Mouse (Mus musculus): Measurements from ENCODE around the gene Phgdh. TPM values are rescaled to one million over a fixed set of nuclear protein-coding genes. Genes with fewer than 3 reads are reported as not detected.

Gene Phgdh
- polyA plus RNA-seq, 1 experiment: 445 TPM

- no peak for DNase-seq (ENCODE audit: low read depth)
Observed at GRCm38 (mm10) chr3:98348106-98348505, 8.3 kb upstream of the Phgdh start.

- DNase-seq (ENCODE audit: low read depth): no peak
Observed at GRCm38 (mm10) chr3:98343235-98343634, 3.4 kb upstream of the Phgdh start.

GRCm38 (mm10) chr3:98340818-98341594, 1.2 kb upstream of the Phgdh start:
- no peak for DNase-seq (ENCODE audit: low read depth)

- DNase-seq (ENCODE audit: low read depth): no peak
Observed at GRCm38 (mm10) chr3:98339097-98339705, 589 bp downstream of the Phgdh start.

GRCm38 (mm10) chr3:98338584-98339041, 1.2 kb downstream of the Phgdh start:
- peak; percentile 55 for DNase-seq (ENCODE audit: low read depth)

- peak; percentile 82 for DNase-seq (ENCODE audit: low read depth)
Observed at GRCm38 (mm10) chr3:98336661-98337654, 2.8 kb downstream of the Phgdh start.

- DNase-seq (ENCODE audit: low read depth): no peak
Observed at GRCm38 (mm10) chr3:98335886-98336285, 3.9 kb downstream of the Phgdh start.

GRCm38 (mm10) chr3:98335331-98335730, 4.5 kb downstream of the Phgdh start:
- DNase-seq (ENCODE audit: low read depth): no peak

GRCm38 (mm10) chr3:98334010-98334409, 5.8 kb downstream of the Phgdh start:
- DNase-seq (ENCODE audit: low read depth): no peak

GRCm38 (mm10) chr3:98324235-98324634, 15.6 kb downstream of the Phgdh start:
- DNase-seq (ENCODE audit: low read depth): no peak

- no peak for DNase-seq (ENCODE audit: low read depth)
Observed at GRCm38 (mm10) chr3:98322209-98322608, 17.6 kb downstream of the Phgdh start.

- DNase-seq (ENCODE audit: low read depth): no peak
Observed at GRCm38 (mm10) chr3:98319190-98319589, 20.6 kb downstream of the Phgdh start.

- DNase-seq (ENCODE audit: low read depth): no peak
Observed at GRCm38 (mm10) chr3:98317143-98317542, 22.6 kb downstream of the Phgdh start.

- no peak for DNase-seq (ENCODE audit: low read depth)
Observed at GRCm38 (mm10) chr3:98315181-98315580, 24.6 kb downstream of the Phgdh start.

- no peak for DNase-seq (ENCODE audit: low read depth)
Observed at GRCm38 (mm10) chr3:98313294-98314155, 26.3 kb downstream of the Phgdh start.

- DNase-seq (ENCODE audit: low read depth): no peak
Observed at GRCm38 (mm10) chr3:98312867-98313266, 26.9 kb downstream of the Phgdh start.

GRCm38 (mm10) chr3:98310456-98310855, 29.3 kb downstream of the Phgdh start:
- DNase-seq (ENCODE audit: low read depth): no peak

- no peak for DNase-seq (ENCODE audit: low read depth)
Observed at GRCm38 (mm10) chr3:98308606-98309005, 31.2 kb downstream of the Phgdh start.

GRCm38 (mm10) chr3:98301761-98302160, 38.0 kb downstream of the Phgdh start:
- no peak for DNase-seq (ENCODE audit: low read depth)

GRCm38 (mm10) chr3:98300266-98300665, 39.5 kb downstream of the Phgdh start:
- no peak for DNase-seq (ENCODE audit: low read depth)

All from gonadal fat pad, adult 2 months (tissue).